Comparison of ENCODE assay signal across 9 mouse cellular contexts in genomic region chr11:115564961-115565360, GRCm38 (mm10). TPM values are rescaled to one million over a fixed set of nuclear protein-coding genes. Genes with fewer than 3 reads are reported as not detected.
DNase-seq lines count a peak whose midpoint lies in the region; ATAC-seq and TF ChIP-seq lines count a peak whose summit lies in the region.
"Had no signal": no experiment of that assay in that cellular context is flagged by ENCODE, and none has a peak within 500 bp of the region (broad histone marks: within the 10 kb centered on the region; RNA-seq: fewer than 3 reads in every experiment).

No protein-coding gene starts in this region.

- ATAC-seq in heart, embryonic 14.5 days (ENCODE audit: insufficient number of reproducible peaks, insufficient read depth, low FRiP score, low read depth): no peak
- ATAC-seq in G1E (ENCODE audit: extremely low read depth, insufficient number of reproducible peaks, low FRiP score, poor library complexity, severe bottlenecking): no peak
- ATAC-seq in hindbrain, embryonic 11.5 days (ENCODE audit: low FRiP score): no peak
- ATAC-seq in midbrain, embryonic 11.5 days (ENCODE audit: low FRiP score): no peak
- no peak for ATAC-seq in granulocyte monocyte progenitor cell, adult 5-6 weeks (replicated peaks; ENCODE audit: poor library complexity, severe bottlenecking)
- ATAC-seq: Patski had no signal

- TF ChIP-seq CTCF in G1E (IDR thresholded peaks at IDR 0.05; ENCODE audit: low read depth, low read length): no peak

- no peaks in the 10 kb centered on the region for H3K27me3 ChIP-seq in heart, embryonic 14.5 days (ENCODE audit: control insufficient read depth, insufficient read depth, low read length)
- H3K27me3 ChIP-seq in G1E (ENCODE audit: insufficient read depth, low read length): no peaks in the 10 kb centered on the region
- H3K27me3 ChIP-seq in hindbrain, embryonic 11.5 days (ENCODE audit: control insufficient read depth, insufficient read depth, low read length): no peaks in the 10 kb centered on the region
- no peaks in the 10 kb centered on the region for H3K27me3 ChIP-seq in midbrain, embryonic 11.5 days (ENCODE audit: control insufficient read depth, insufficient read depth, low read length)
- H3K27me3 ChIP-seq: Patski had no signal

- H3K9me3 ChIP-seq in heart, embryonic 14.5 days (ENCODE audit: control insufficient read depth, low read length): no peaks in the 10 kb centered on the region
- no peaks in the 10 kb centered on the region for H3K9me3 ChIP-seq in G1E (replicated peaks)
- H3K9me3 ChIP-seq in hindbrain, embryonic 11.5 days (ENCODE audit: control insufficient read depth, low read length): no peaks in the 10 kb centered on the region
- H3K9me3 ChIP-seq in midbrain, embryonic 11.5 days (ENCODE audit: control insufficient read depth, low read length): no peaks in the 10 kb centered on the region

- peak overlapping the region; percentile 86 for H3K4me2 ChIP-seq in heart, embryonic 14.5 days (ENCODE audit: low read length)
- H3K4me2 ChIP-seq in hindbrain, embryonic 11.5 days (replicated peaks; ENCODE audit: low read depth, low read length): peak overlapping the region; percentile 67
- peak overlapping the region; percentile 80 for H3K4me2 ChIP-seq in midbrain, embryonic 11.5 days

- no peak overlapping the region for H3K27ac ChIP-seq in heart, embryonic 14.5 days (replicated peaks in 1 of 2; ENCODE audit: control insufficient read depth in 1 of 2, insufficient read depth in 1 of 2, low read depth in 2 of 2, low read length in 2 of 2)
- H3K27ac ChIP-seq in hindbrain, embryonic 11.5 days (ENCODE audit: low read depth, low read length): no peak overlapping the region
- H3K27ac ChIP-seq in midbrain, embryonic 11.5 days (ENCODE audit: low read depth, low read length): no peak overlapping the region

- H3K9ac ChIP-seq in heart, embryonic 14.5 days (ENCODE audit: low read length): peak overlapping the region; percentile 84
- peak overlapping the region; percentile 80 for H3K9ac ChIP-seq in hindbrain, embryonic 11.5 days (ENCODE audit: low read depth, low read length)
- H3K9ac ChIP-seq in midbrain, embryonic 11.5 days (ENCODE audit: low read length): peak overlapping the region; percentile 83

- intact Hi-C loops in heart, postnatal 10 days (cut with DNase I): no loop called here

- DNase-seq in heart, postnatal 10 days: no peak
- DNase-seq in G1E (ENCODE audit: low spot score): no peak
- no peak for DNase-seq in hindbrain, embryonic 11.5 days (ENCODE audit: low spot score)
- peak; percentile 82 for DNase-seq in midbrain, embryonic 11.5 days (ENCODE audit: low spot score, missing footprints)
- no peak for DNase-seq in natural killer cell, adult 2 months (ENCODE audit: low spot score in 2 of 2)
- DNase-seq in cerebellum, adult 18-20 months: no peak

- H3K4me3 ChIP-seq in heart, embryonic 14.5 days (ENCODE audit: control insufficient read depth in 1 of 2, insufficient read depth in 1 of 2, low read depth in 1 of 2, low read length in 2 of 2): peak overlapping the region; percentile 69 to 71
- H3K4me3 ChIP-seq in G1E (ENCODE audit: low read depth, low read length): peak overlapping the region; percentile 83
- peak overlapping the region; percentile 79 for H3K4me3 ChIP-seq in hindbrain, embryonic 11.5 days (ENCODE audit: low read depth, low read length)
- H3K4me3 ChIP-seq in midbrain, embryonic 11.5 days (ENCODE audit: low read depth, low read length): peak overlapping the region; percentile 59

- H3K4me1 ChIP-seq in heart, embryonic 14.5 days (ENCODE audit: control insufficient read depth in 2 of 2, insufficient read depth in 2 of 2, low read length in 2 of 2): peaks cover 3 to 15% of the 10 kb centered on the region in 2 experiments; a peak in 3 of 4 replicates
- peaks cover 32% of the 10 kb centered on the region for H3K4me1 ChIP-seq in G1E (ENCODE audit: insufficient read depth, low read depth, low read length)
- H3K4me1 ChIP-seq in hindbrain, embryonic 11.5 days (replicated peaks; ENCODE audit: control insufficient read depth, insufficient read depth, low read length): peaks cover 2% of the 10 kb centered on the region; the same call in 1 of the 2 replicates
- peaks cover 9% of the 10 kb centered on the region for H3K4me1 ChIP-seq in midbrain, embryonic 11.5 days (ENCODE audit: control insufficient read depth, insufficient read depth, low read length)

- 14% methylated on average over 7 of the region's 7 CpGs for WGBS in heart, embryonic 14.5 days
- 30% methylated on average over 7 of the region's 7 CpGs for WGBS in hindbrain, embryonic 11.5 days
- 22% methylated on average over 7 of the region's 7 CpGs for WGBS in midbrain, embryonic 11.5 days

- H3K36me3 ChIP-seq in heart, embryonic 14.5 days (ENCODE audit: control insufficient read depth, insufficient read depth, low read length): peaks cover 42% of the 10 kb centered on the region
- H3K36me3 ChIP-seq in G1E (replicated peaks): peaks cover 47% of the 10 kb centered on the region
- H3K36me3 ChIP-seq in hindbrain, embryonic 11.5 days (ENCODE audit: control insufficient read depth, insufficient read depth, low read length): 0 out of 2 replicates have a peak, but pooled peaks cover 2% of the 10 kb centered on the region
- H3K36me3 ChIP-seq in midbrain, embryonic 11.5 days (ENCODE audit: control insufficient read depth, insufficient read depth, low read length): peaks cover 10% of the 10 kb centered on the region; the same call in 1 of the 2 replicates

RNA-seq across cellular contexts. Expression of gene Nup85, which starts 0.7 kb away (rescaled TPM):
- polyA plus RNA-seq in heart, embryonic 14.5 days (2014; fragmentation: Nextera tagmentation; extraction: Ambion mirVana): 85.2 and 89.3 TPM in 2 replicates
- total RNA-seq in heart, postnatal 10 days (2021): 10 to 100 TPM; 27.0 to 28.1 TPM
- 78.5 and 87.7 TPM in 2 replicates for total RNA-seq in G1E (2014; fragmentation: Nextera tagmentation)
- 166 and 172 TPM in 2 replicates for total RNA-seq in G1E (2017)
- polyA plus RNA-seq in G1E (2012): 28.2 and 57.5 TPM in 2 replicates
- polyA plus RNA-seq in hindbrain, embryonic 11.5 days (2014; fragmentation: Nextera tagmentation; extraction: Ambion mirVana): 156 and 175 TPM in 2 replicates
- polyA plus RNA-seq in midbrain, embryonic 11.5 days (2014; fragmentation: Nextera tagmentation; extraction: Ambion mirVana): 195 and 197 TPM in 2 replicates
- total RNA-seq in granulocyte monocyte progenitor cell, adult 5-6 weeks (2014; fragmentation: Nextera tagmentation): 172 and 175 TPM in 2 replicates
- 170 and 173 TPM in 2 replicates for total RNA-seq in granulocyte monocyte progenitor cell, adult 5-6 weeks (2017)

RNA-seq across cellular contexts. Expression of gene Sumo2, which starts 28.9 kb away (rescaled TPM):
- polyA plus RNA-seq in heart, embryonic 14.5 days (2014; fragmentation: Nextera tagmentation; extraction: Ambion mirVana): 600 and 636 TPM in 2 replicates
- total RNA-seq in heart, postnatal 10 days (2021): 100 to 1,000 TPM; 217 to 251 TPM
- total RNA-seq in G1E (2014; fragmentation: Nextera tagmentation) (491 and 596 TPM in 2 replicates), G1E (2017) (642 and 699 TPM in 2 replicates)
- polyA plus RNA-seq in G1E (2012): 393 and 421 TPM in 2 replicates
- polyA plus RNA-seq in hindbrain, embryonic 11.5 days (2014; fragmentation: Nextera tagmentation; extraction: Ambion mirVana): 1,523 and 1,527 TPM in 2 replicates
- 1,615 and 1,739 TPM in 2 replicates for polyA plus RNA-seq in midbrain, embryonic 11.5 days (2014; fragmentation: Nextera tagmentation; extraction: Ambion mirVana)
- total RNA-seq in granulocyte monocyte progenitor cell, adult 5-6 weeks (2014; fragmentation: Nextera tagmentation): 482 and 644 TPM in 2 replicates
- 590 and 678 TPM in 2 replicates for total RNA-seq in granulocyte monocyte progenitor cell, adult 5-6 weeks (2017)

RNA-seq across cellular contexts. Expression of gene Mrps7, which starts 38.8 kb away (rescaled TPM):
- 79.9 and 87.4 TPM in 2 replicates for polyA plus RNA-seq in heart, embryonic 14.5 days (2014; fragmentation: Nextera tagmentation; extraction: Ambion mirVana)
- 10 to 100 TPM; 60.2 to 72.5 TPM for total RNA-seq in heart, postnatal 10 days (2021)
- total RNA-seq in G1E (2014; fragmentation: Nextera tagmentation) (34.3 and 41.0 TPM in 2 replicates), G1E (2017) (52.8 and 53.5 TPM in 2 replicates)
- 61.1 and 68.7 TPM in 2 replicates for polyA plus RNA-seq in G1E (2012)
- polyA plus RNA-seq in hindbrain, embryonic 11.5 days (2014; fragmentation: Nextera tagmentation; extraction: Ambion mirVana): 93.3 and 105 TPM in 2 replicates
- 105 TPM in 2 replicates for polyA plus RNA-seq in midbrain, embryonic 11.5 days (2014; fragmentation: Nextera tagmentation; extraction: Ambion mirVana)
- 49.9 and 57.2 TPM in 2 replicates for total RNA-seq in granulocyte monocyte progenitor cell, adult 5-6 weeks (2014; fragmentation: Nextera tagmentation)
- total RNA-seq in granulocyte monocyte progenitor cell, adult 5-6 weeks (2017): 46.9 and 63.8 TPM in 2 replicates

RNA-seq across cellular contexts. Expression of gene Gga3, which starts 38.9 kb away (rescaled TPM):
- 16.1 and 17.2 TPM in 2 replicates for polyA plus RNA-seq in heart, embryonic 14.5 days (2014; fragmentation: Nextera tagmentation; extraction: Ambion mirVana)
- 10 to 100 TPM; 17.9 to 21.0 TPM for total RNA-seq in heart, postnatal 10 days (2021)
- total RNA-seq in G1E (2014; fragmentation: Nextera tagmentation) (58.5 and 95.5 TPM in 2 replicates), G1E (2017) (13.7 and 22.7 TPM in 2 replicates)
- 102 and 144 TPM in 2 replicates for polyA plus RNA-seq in G1E (2012)
- polyA plus RNA-seq in hindbrain, embryonic 11.5 days (2014; fragmentation: Nextera tagmentation; extraction: Ambion mirVana): 24.7 and 25.1 TPM in 2 replicates
- 18.7 and 25.1 TPM in 2 replicates for polyA plus RNA-seq in midbrain, embryonic 11.5 days (2014; fragmentation: Nextera tagmentation; extraction: Ambion mirVana)
- total RNA-seq in granulocyte monocyte progenitor cell, adult 5-6 weeks (2014; fragmentation: Nextera tagmentation): 34.1 and 43.3 TPM in 2 replicates
- total RNA-seq in granulocyte monocyte progenitor cell, adult 5-6 weeks (2017): 28.2 and 31.8 TPM in 2 replicates

RNA-seq across cellular contexts. Expression of gene Mif4gd, which starts 47.8 kb away (rescaled TPM):
- 31.7 and 32.3 TPM in 2 replicates for polyA plus RNA-seq in heart, embryonic 14.5 days (2014; fragmentation: Nextera tagmentation; extraction: Ambion mirVana)
- 10 to 100 TPM; 37.6 to 38.8 TPM for total RNA-seq in heart, postnatal 10 days (2021)
- total RNA-seq in G1E (2014; fragmentation: Nextera tagmentation): 43.6 and 59.8 TPM in 2 replicates
- 49.9 and 59.4 TPM in 2 replicates for total RNA-seq in G1E (2017)
- 24.3 and 32.4 TPM in 2 replicates for polyA plus RNA-seq in G1E (2012)
- polyA plus RNA-seq in hindbrain, embryonic 11.5 days (2014; fragmentation: Nextera tagmentation; extraction: Ambion mirVana): 14.2 and 17.7 TPM in 2 replicates
- polyA plus RNA-seq in midbrain, embryonic 11.5 days (2014; fragmentation: Nextera tagmentation; extraction: Ambion mirVana): 14.0 and 16.4 TPM in 2 replicates
- total RNA-seq in granulocyte monocyte progenitor cell, adult 5-6 weeks (2014; fragmentation: Nextera tagmentation): 18.9 and 32.1 TPM in 2 replicates
- 17.5 and 29.5 TPM in 2 replicates for total RNA-seq in granulocyte monocyte progenitor cell, adult 5-6 weeks (2017)
